Mouse (Mus musculus) A20 (cell line): Measurements from ENCODE around the gene Shisal2a.
"Not testable (repeated sequence)": the region's sequence is repeated elsewhere in the genome, so short reads cannot be mapped to it uniquely, and the experiment has no call there.

ENCODE experiments used
- DNase-seq: peaks from one replicate; pipeline ENCODE4 v3.0.0-alpha.2; 2011; ENCODE audit warnings: low read depth, low spot score

The Shisal2a gene

GRCm38 (mm10) chr4:108372166-108372565, 11.0 kb downstream of the Shisal2a start:
- DNase-seq: no peak

DNA sequence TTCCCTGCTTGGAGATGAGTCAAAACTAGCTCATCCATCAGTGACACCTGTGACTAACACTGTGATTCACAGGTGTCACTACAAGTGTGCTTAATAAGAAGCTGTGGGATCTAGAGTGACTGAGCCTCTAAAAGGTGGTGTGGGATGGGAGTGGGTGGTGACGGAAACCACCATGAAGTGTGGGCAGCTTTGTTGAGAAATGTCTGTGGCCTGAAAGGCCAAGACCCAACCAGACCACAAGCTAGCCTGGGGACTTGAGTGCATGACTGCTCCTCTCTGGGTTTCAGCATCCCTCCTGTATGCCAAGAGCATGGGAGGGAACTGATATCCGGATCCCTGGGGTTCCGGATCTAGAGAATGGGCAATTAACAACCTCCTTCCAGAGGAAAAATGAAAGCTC, 11.7 kb downstream of the Shisal2a start:
- no peak for DNase-seq

DNA sequence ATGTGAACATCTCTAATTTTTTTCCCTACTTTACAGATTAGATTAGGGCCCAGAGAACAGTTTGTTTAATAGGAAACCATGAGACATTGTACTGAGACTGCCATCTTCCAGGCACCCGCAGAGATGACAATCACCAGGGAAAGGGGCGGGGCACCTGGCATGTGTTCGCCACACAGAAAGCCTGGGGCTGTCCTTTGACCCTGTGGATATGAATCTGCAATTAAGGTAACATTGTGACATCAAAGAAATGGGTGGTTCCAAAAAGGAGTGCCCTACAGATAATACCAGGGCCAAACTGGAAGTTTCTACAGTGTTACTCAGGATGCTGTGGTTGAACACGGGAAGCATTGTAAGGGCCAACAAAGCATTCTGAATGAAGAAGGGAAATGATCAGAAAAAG, 12.7 kb downstream of the Shisal2a start:
- no peak for DNase-seq

GRCm38 (mm10) chr4:108369254-108369653, 13.9 kb downstream of the Shisal2a start:
- DNase-seq: peak; percentile 83

DNA sequence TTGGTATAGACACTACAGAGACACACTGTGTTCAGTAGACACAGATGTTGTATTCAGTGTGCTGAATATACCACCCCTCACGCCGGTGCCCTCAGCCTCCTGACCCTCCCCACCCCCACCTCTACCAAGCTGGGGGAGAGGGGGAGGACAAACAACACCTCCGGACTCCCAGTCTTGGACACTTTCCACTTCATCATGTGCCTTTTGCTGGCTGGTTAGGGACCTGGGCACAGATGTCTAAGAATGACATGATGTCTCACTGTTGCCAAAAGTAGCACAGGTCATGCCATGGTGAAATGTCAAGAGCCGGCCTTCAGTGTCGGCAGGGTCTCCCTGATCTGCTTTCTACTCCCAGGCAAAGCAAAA, 19.1 kb downstream of the Shisal2a start:
- no peak for DNase-seq

GRCm38 (mm10) chr4:108363355-108364110, 19.6 kb downstream of the Shisal2a start:
- DNase-seq: no peak

- peak; percentile 23 for DNase-seq
These were observed 20.6 kb downstream of the Shisal2a start for GRCm38 (mm10) chr4:108362321-108363261.

DNA sequence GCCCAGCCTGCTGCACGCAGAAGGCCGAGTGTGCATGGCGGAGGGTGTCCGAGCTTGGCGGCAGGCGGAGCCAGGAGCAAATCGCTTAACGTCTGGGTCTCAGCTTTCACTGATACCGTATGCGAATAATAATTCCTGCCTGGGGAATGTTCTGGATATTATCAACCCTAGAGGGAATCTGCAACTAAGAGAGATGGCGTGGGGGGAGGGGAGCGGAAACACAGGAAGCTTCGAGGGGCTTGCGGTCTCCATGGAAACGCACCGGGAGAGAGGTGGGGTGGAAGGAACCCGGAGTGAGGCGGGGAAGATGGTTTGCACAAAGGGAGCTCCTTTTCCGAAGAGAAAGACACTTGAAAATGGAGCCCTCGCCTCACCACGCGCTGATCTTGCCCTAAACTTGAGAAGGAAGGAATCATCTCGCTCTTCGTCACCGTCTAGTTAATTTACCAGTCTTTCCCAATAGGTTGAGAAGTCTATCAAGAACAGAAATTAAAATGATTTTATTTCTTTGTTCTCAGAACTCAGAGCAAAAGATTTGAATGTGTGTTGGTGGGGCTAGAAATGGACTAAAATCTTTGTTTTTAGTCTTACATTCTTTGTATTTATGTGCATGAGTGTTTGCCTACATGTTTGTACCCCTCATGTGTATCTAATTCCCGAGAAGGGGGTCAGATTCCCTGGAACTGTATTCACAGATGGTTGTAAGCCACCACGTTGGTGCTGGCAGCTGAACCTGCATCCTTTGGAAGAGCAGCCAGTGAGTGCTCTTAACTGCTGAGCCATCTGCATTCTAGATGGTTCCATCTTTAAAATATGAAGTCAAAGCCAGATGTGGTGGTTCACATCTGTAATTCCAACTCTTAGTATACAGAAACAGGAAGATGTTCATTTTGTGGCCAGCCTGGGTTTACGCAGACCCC, 22.8 kb downstream of the Shisal2a start:
- DNase-seq: no peak

DNA sequence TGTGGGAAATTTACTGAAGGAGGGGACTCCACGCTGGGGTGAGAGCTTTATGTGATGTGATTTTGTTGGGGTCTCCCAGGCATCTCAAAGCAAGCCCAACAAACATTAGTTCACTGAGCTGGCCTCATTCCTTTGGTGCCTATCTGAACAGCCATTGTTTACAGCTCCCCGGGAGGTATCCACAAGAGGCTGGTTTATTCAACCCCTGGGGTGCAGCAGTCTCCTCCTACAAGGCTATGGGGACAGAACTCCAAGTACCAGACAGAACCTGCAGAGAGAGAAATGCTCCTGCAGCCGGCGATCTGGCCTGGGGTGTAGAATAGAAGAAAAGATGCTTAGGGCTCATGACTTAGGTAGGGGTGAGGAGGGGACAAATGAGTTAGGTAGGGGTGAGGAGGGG, 24.7 kb downstream of the Shisal2a start:
- no peak for DNase-seq

- no peak for DNase-seq
These were observed 25.7 kb downstream of the Shisal2a start for GRCm38 (mm10) chr4:108357458-108357857.

DNA sequence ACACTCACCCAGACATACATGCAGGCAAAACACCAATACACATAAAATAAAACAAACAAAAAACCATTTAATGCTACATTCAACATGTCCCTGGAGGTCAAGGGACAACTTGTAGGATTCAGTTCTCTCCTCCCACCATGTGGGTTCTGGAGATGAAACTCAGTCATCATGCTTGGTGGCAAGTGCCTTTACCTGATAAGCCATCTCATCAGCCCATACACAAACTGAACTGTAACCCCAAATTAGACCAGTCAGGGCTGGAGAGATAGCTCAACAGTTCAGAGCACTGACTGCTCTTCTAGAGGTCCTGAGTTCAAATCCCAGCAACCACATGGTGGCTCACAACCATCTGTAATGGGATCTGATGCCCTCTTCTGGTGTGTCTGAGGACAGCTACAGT, 29.6 kb downstream of the Shisal2a start:
- DNase-seq: not testable (repeated sequence)

- no peak for DNase-seq
These were observed 32.3 kb downstream of the Shisal2a start for GRCm38 (mm10) chr4:108350819-108351218.

GRCm38 (mm10) chr4:108349836-108350547, 33.2 kb downstream of the Shisal2a start:
- peak; percentile 20 for DNase-seq

DNA sequence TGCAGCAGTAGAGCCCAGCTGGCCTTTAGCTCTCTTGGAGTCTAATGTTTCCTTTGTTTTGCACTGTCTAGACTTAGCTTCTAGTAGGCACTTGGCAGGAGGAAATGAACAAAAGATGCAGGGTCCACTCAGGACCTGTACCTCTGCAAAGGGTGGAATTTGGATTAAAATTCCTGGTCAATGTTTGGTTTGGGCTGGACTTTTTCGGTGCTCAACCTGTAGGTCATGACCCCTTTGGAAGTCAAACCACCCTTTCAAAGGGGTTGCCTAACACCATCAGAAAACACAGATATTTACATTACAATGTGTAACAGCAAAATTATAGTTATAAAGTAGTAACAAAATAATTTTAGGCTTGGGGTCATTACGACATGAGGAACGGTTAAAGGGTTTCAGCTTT, 34.1 kb downstream of the Shisal2a start:
- DNase-seq: no peak

DNA sequence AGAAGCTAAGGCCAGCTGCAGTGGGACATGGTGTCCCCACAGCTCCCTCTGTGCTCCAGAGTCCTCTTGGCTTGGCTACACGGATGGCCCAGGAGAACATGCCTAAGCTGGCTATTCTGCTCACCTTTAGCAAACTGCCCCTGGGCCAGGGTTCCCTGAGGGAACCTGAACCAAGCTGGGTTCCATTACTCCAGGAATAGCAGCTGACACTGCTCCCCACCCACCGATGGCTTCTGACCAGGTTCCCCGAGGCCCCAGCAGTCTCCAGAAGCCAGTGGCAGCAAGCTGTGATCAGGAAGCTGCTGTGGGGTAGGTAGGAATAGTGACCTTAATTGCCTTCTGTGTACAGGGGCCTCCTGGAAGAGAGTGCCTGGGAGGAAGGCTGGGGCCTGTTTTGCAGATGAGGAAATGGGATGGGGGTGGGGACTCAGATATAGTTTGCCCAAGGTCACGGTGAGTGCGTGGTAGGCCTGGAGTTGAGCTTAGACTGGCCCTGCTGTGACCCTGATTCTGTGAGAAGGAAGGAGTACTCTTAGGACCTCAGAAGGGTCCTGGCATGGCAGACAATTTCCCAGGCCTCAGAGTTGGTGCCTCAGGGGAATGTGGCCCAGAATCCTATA, 34.8 kb downstream of the Shisal2a start:
- no peak for DNase-seq

- peak; percentile 26 for DNase-seq
These were observed 36.0 kb downstream of the Shisal2a start for GRCm38 (mm10) chr4:108347111-108347510.

- no peak for DNase-seq
These were observed 37.3 kb downstream of the Shisal2a start for GRCm38 (mm10) chr4:108345826-108346225.

- DNase-seq: no peak
These were observed 38.5 kb downstream of the Shisal2a start for GRCm38 (mm10) chr4:108344631-108345083.

- peak; percentile 66 for DNase-seq
These were observed 43.9 kb downstream of the Shisal2a start for GRCm38 (mm10) chr4:108339277-108339690.

- no peak for DNase-seq
These were observed 44.3 kb downstream of the Shisal2a start for GRCm38 (mm10) chr4:108338811-108339210.
